Mouse (Mus musculus): ENCODE measurements around the gene Tpbpa.
"Not testable (repeated sequence)": the region's sequence is repeated elsewhere in the genome, so short reads cannot be mapped to it uniquely, and the experiment has no call there.

Tpbpa gene

GRCm38 (mm10) chr13:60941884-60942283 lies at the start of gene Tpbpa:
Gene Tpbpa, minus strand, starts transcription at chr13:60941984.
- not testable (repeated sequence) for DNase-seq (ENCODE audit: low read depth, low spot score)

GRCm38 (mm10) chr13:60986915-60987314 lies 45.1 kb upstream of the Tpbpa start:
- DNase-seq (ENCODE audit: low read depth, low spot score) = not testable (repeated sequence)

- DNase-seq (ENCODE audit: low read depth, low spot score) = not testable (repeated sequence)
Measured at GRCm38 (mm10) chr13:60972319-60972718, 30.5 kb upstream of the Tpbpa start.

- DNase-seq (ENCODE audit: low read depth, low spot score) = not testable (repeated sequence)
Measured at GRCm38 (mm10) chr13:60963985-60964384, 22.2 kb upstream of the Tpbpa start.

GRCm38 (mm10) chr13:60961706-60962105 lies 19.9 kb upstream of the Tpbpa start:
- no peak for DNase-seq (ENCODE audit: low read depth, low spot score)

GRCm38 (mm10) chr13:60936500-60936901 lies 5.3 kb downstream of the Tpbpa start, which contains the start of the genes Gm49391 and Ctla2a:
Gene Gm49391, minus strand, starts transcription at chr13:60936571.
Gene Ctla2a, minus strand, starts transcription at chr13:60936625.
- DNase-seq (ENCODE audit: low read depth, low spot score) = peak; percentile 69

GRCm38 (mm10) chr13:60935490-60935889 lies 6.3 kb downstream of the Tpbpa start, which contains the start of gene Gm49393:
Gene Gm49393, minus strand, starts transcription at chr13:60935590.
- not testable (repeated sequence) for DNase-seq (ENCODE audit: low read depth, low spot score)

GRCm38 (mm10) chr13:60904780-60905179 lies 37.0 kb downstream of the Tpbpa start, which contains the start of gene Tpbpb:
Gene Tpbpb, minus strand, starts transcription at chr13:60904880.
- DNase-seq (ENCODE audit: low read depth, low spot score) = not testable (repeated sequence)

GRCm38 (mm10) chr13:60897328-60897727 lies 44.5 kb downstream of the Tpbpa start, which contains the start of gene Ctla2b:
Gene Ctla2b, minus strand, starts transcription at chr13:60897447.
- peak; percentile 58 for DNase-seq (ENCODE audit: low read depth, low spot score)

- DNase-seq (ENCODE audit: low read depth, low spot score) = not testable (repeated sequence)
Measured at GRCm38 (mm10) chr13:60896794-60897193, 45.0 kb downstream of the Tpbpa start, which contains the start of gene Gm49392. Gene Gm49392, minus strand, starts transcription at chr13:60896894.

- no peak for DNase-seq (ENCODE audit: low read depth, low spot score)
Measured at GRCm38 (mm10) chr13:60895406-60896160, 46.2 kb downstream of the Tpbpa start.

- no peak for DNase-seq (ENCODE audit: low read depth, low spot score)
Measured at GRCm38 (mm10) chr13:60892301-60892700, 49.5 kb downstream of the Tpbpa start.

Measured in CD4-positive helper T cell, adult 2 months (primary cell).